Comparison of ENCODE assay signal across 9 mouse cellular contexts in genomic region chr11:83853221-83853792, GRCm38 (mm10). TPM values are rescaled to one million over a fixed set of nuclear protein-coding genes. Genes with fewer than 3 reads are reported as not detected.
DNase-seq lines count a peak whose midpoint lies in the region; ATAC-seq and TF ChIP-seq lines count a peak whose summit lies in the region.
"Had no signal": no experiment of that assay in that cellular context is flagged by ENCODE, and none has a peak within 500 bp of the region (broad histone marks: within the 10 kb centered on the region; RNA-seq: fewer than 3 reads in every experiment).

No protein-coding gene starts in this region.

- H3K4me3 ChIP-seq in hindbrain, embryonic 10.5 days = peak overlapping the region; percentile 30
- H3K4me3 ChIP-seq in hindbrain, embryonic 11.5 days (ENCODE audit: low read depth, low read length) = no peak overlapping the region
- peak overlapping the region; percentile 37 for H3K4me3 ChIP-seq in intestine, embryonic 14.5 days (ENCODE audit: low read depth, low read length)
- H3K4me3 ChIP-seq in lung, embryonic 15.5 days = peak overlapping the region; percentile 51
- no peak overlapping the region for H3K4me3 ChIP-seq in forebrain, embryonic 13.5 days
- H3K4me3 ChIP-seq: neural tube, embryonic 13.5 days had no signal

- H3K9ac ChIP-seq in hindbrain, embryonic 11.5 days (ENCODE audit: low read depth, low read length) = no peak overlapping the region
- peak overlapping the region; percentile 48 for H3K9ac ChIP-seq in intestine, embryonic 14.5 days (ENCODE audit: low read length)
- peak overlapping the region; percentile 62 for H3K9ac ChIP-seq in lung, embryonic 15.5 days
- no peak overlapping the region for H3K9ac ChIP-seq in forebrain, embryonic 13.5 days
- H3K9ac ChIP-seq: neural tube, embryonic 13.5 days had no signal

- under 1% methylated on average over 33 of the region's 33 CpGs for WGBS in hindbrain, embryonic 10.5 days
- WGBS in hindbrain, embryonic 11.5 days = under 1% methylated on average over 33 of the region's 33 CpGs
- WGBS in intestine, embryonic 14.5 days = under 1% methylated on average over 33 of the region's 33 CpGs
- WGBS in lung, embryonic 15.5 days = under 1% methylated on average over 33 of the region's 33 CpGs
- WGBS in forebrain, embryonic 13.5 days = under 1% methylated on average over 33 of the region's 33 CpGs

- H3K27me3 ChIP-seq in hindbrain, embryonic 10.5 days (ENCODE audit: insufficient read depth, poor library complexity, severe bottlenecking) = peaks cover 100% of the 10 kb centered on the region
- peaks cover 74% of the 10 kb centered on the region for H3K27me3 ChIP-seq in hindbrain, embryonic 11.5 days (ENCODE audit: control insufficient read depth, insufficient read depth, low read length)
- peaks cover 80% of the 10 kb centered on the region for H3K27me3 ChIP-seq in intestine, embryonic 14.5 days (replicated peaks; ENCODE audit: control insufficient read depth, insufficient read depth, low read length)
- peaks cover 73% of the 10 kb centered on the region for H3K27me3 ChIP-seq in lung, embryonic 15.5 days
- H3K27me3 ChIP-seq in forebrain, embryonic 13.5 days = peaks cover 93% of the 10 kb centered on the region

- TF ChIP-seq CTCF in brain, embryonic 14.5 days (IDR thresholded peaks at IDR 0.05; ENCODE audit: borderline replicate concordance, extremely low read depth, insufficient read depth, insufficient read length) = no peak

- no peak for TF ChIP-seq POLR2A in brain, embryonic 14.5 days (IDR thresholded peaks at IDR 0.05; ENCODE audit: borderline replicate concordance, extremely low read depth, insufficient read depth, insufficient read length, poor library complexity, severe bottlenecking)

- H3K9me3 ChIP-seq in hindbrain, embryonic 10.5 days = no peaks in the 10 kb centered on the region
- H3K9me3 ChIP-seq in hindbrain, embryonic 11.5 days (ENCODE audit: control insufficient read depth, low read length) = no peaks in the 10 kb centered on the region
- H3K9me3 ChIP-seq in intestine, embryonic 14.5 days (ENCODE audit: control insufficient read depth, low read length) = no peaks in the 10 kb centered on the region
- no peaks in the 10 kb centered on the region for H3K9me3 ChIP-seq in lung, embryonic 15.5 days
- H3K9me3 ChIP-seq in forebrain, embryonic 13.5 days (replicated peaks) = no peaks in the 10 kb centered on the region
- H3K9me3 ChIP-seq: neural tube, embryonic 13.5 days had no signal

- H3K36me3 ChIP-seq in hindbrain, embryonic 10.5 days = no peaks in the 10 kb centered on the region
- H3K36me3 ChIP-seq in hindbrain, embryonic 11.5 days (ENCODE audit: control insufficient read depth, insufficient read depth, low read length) = no peaks in the 10 kb centered on the region
- no peaks in the 10 kb centered on the region for H3K36me3 ChIP-seq in intestine, embryonic 14.5 days (ENCODE audit: control insufficient read depth, insufficient read depth, low read length)
- no peaks in the 10 kb centered on the region for H3K36me3 ChIP-seq in lung, embryonic 15.5 days
- H3K36me3 ChIP-seq in forebrain, embryonic 13.5 days (ENCODE audit: poor library complexity, severe bottlenecking) = no peaks in the 10 kb centered on the region
- H3K36me3 ChIP-seq: neural tube, embryonic 13.5 days had no signal

- peak; percentile 58 for DNase-seq in hindbrain, embryonic 10.5 days (ENCODE audit: low spot score)
- DNase-seq in hindbrain, embryonic 11.5 days (ENCODE audit: low spot score) = no peak
- peak; percentile 18 for DNase-seq in brain, embryonic 14.5 days (ENCODE audit: low read depth)
- DNase-seq in intestine, embryonic 14.5 days (ENCODE audit: low spot score) = no peak
- no peak for DNase-seq in T-cell, adult 2 months (ENCODE audit: low spot score)

- no peak overlapping the region for H3K27ac ChIP-seq in hindbrain, embryonic 10.5 days
- H3K27ac ChIP-seq in hindbrain, embryonic 11.5 days (ENCODE audit: low read depth, low read length) = no peak overlapping the region
- H3K27ac ChIP-seq in intestine, embryonic 14.5 days (ENCODE audit: low read depth) = peak overlapping the region; percentile 77
- peak overlapping the region; percentile 87 for H3K27ac ChIP-seq in lung, embryonic 15.5 days
- no peak overlapping the region for H3K27ac ChIP-seq in forebrain, embryonic 13.5 days
- H3K27ac ChIP-seq: neural tube, embryonic 13.5 days had no signal

- no peak for ATAC-seq in hindbrain, embryonic 11.5 days (ENCODE audit: low FRiP score)
- ATAC-seq in intestine, embryonic 14.5 days (replicated peaks; ENCODE audit: low FRiP score, low TSS enrichment, low read depth) = no peak
- ATAC-seq in lung, embryonic 15.5 days (ENCODE audit: borderline replicate concordance, extremely low read depth, low FRiP score, low TSS enrichment) = no peak
- no peak for ATAC-seq in inflammation-experienced regulatory T-cells, adult 6 months
- ATAC-seq in forebrain, embryonic 13.5 days = no peak

- peaks cover 41% of the 10 kb centered on the region for H3K4me1 ChIP-seq in hindbrain, embryonic 10.5 days (replicated peaks)
- peaks cover 6% of the 10 kb centered on the region for H3K4me1 ChIP-seq in hindbrain, embryonic 11.5 days (replicated peaks; ENCODE audit: control insufficient read depth, insufficient read depth, low read length)
- H3K4me1 ChIP-seq in intestine, embryonic 14.5 days (replicated peaks; ENCODE audit: control insufficient read depth, insufficient read depth, low read length) = 0 out of 2 replicates have a peak, but pooled peaks cover 2% of the 10 kb centered on the region
- peaks cover 3% of the 10 kb centered on the region; the same call in 1 of the 2 replicates for H3K4me1 ChIP-seq in lung, embryonic 15.5 days
- peaks cover 11% of the 10 kb centered on the region for H3K4me1 ChIP-seq in forebrain, embryonic 13.5 days

- H3K4me2 ChIP-seq in hindbrain, embryonic 11.5 days (replicated peaks; ENCODE audit: low read depth, low read length) = no peak overlapping the region
- peak overlapping the region; percentile 38 for H3K4me2 ChIP-seq in intestine, embryonic 14.5 days (ENCODE audit: low read length)
- peak overlapping the region; percentile 57 for H3K4me2 ChIP-seq in lung, embryonic 15.5 days
- no peak overlapping the region for H3K4me2 ChIP-seq in forebrain, embryonic 13.5 days
- H3K4me2 ChIP-seq: neural tube, embryonic 13.5 days had no signal

RNA-seq across cellular contexts. Expression of gene Hnf1b, which starts 3.4 kb away (rescaled TPM):
- not detected in 2 replicates for polyA plus RNA-seq in hindbrain, embryonic 10.5 days (2016; fragmentation: Nextera tagmentation; extraction: Ambion mirVana)
- polyA plus RNA-seq in hindbrain, embryonic 11.5 days (2014; fragmentation: Nextera tagmentation; extraction: Ambion mirVana) = 0.32 TPM in 1 of 2 replicates, not detected in the other
- polyA plus RNA-seq in brain, embryonic 14.5 days (2012; rRNA removed) = 0.13 and 0.19 TPM in 2 replicates
- polyA plus RNA-seq in intestine, embryonic 14.5 days (2014; fragmentation: Nextera tagmentation; extraction: Ambion mirVana) = 11.5 and 15.1 TPM in 2 replicates
- polyA plus RNA-seq in lung, embryonic 15.5 days (2015; fragmentation: Nextera tagmentation; extraction: Ambion mirVana) = 8.3 and 9.5 TPM in 2 replicates
- not detected for polyA plus RNA-seq in inflammation-experienced regulatory T-cells, adult 6 months (2017; shearing (Covaris generic))
- not detected in 2 replicates for polyA plus RNA-seq in forebrain, embryonic 13.5 days (2015; fragmentation: Nextera tagmentation; extraction: Ambion mirVana)

Comparison
In these comparisons a context has a peak if more than half of its experiments do, and no peak if none do; other contexts are left out.
1. DNase-seq: peak in hindbrain, embryonic 10.5 days (single experiment) and brain, embryonic 14.5 days (single experiment); none in hindbrain, embryonic 11.5 days (single experiment), intestine, embryonic 14.5 days (single experiment) and T-cell, adult 2 months (single experiment).
2. H3K4me3 ChIP-seq: peak in hindbrain, embryonic 10.5 days (single experiment), intestine, embryonic 14.5 days (single experiment) and lung, embryonic 15.5 days (single experiment); none in hindbrain, embryonic 11.5 days (single experiment) and forebrain, embryonic 13.5 days (single experiment).
3. H3K27ac ChIP-seq: peak in intestine, embryonic 14.5 days (single experiment) and lung, embryonic 15.5 days (single experiment); none in hindbrain, embryonic 10.5 days (single experiment), hindbrain, embryonic 11.5 days (single experiment) and forebrain, embryonic 13.5 days (single experiment).
4. H3K4me2 ChIP-seq: peak in intestine, embryonic 14.5 days (single experiment) and lung, embryonic 15.5 days (single experiment); none in hindbrain, embryonic 11.5 days (single experiment) and forebrain, embryonic 13.5 days (single experiment).
5. H3K9ac ChIP-seq: peak in intestine, embryonic 14.5 days (single experiment) and lung, embryonic 15.5 days (single experiment); none in hindbrain, embryonic 11.5 days (single experiment) and forebrain, embryonic 13.5 days (single experiment).